Mouse (Mus musculus) stomach, postnatal 0 days (tissue): ENCODE data around the gene Bace1. TPM values are rescaled to one million over a fixed set of nuclear protein-coding genes. Genes with fewer than 3 reads are reported as not detected.
A peak's percentile ranks its signal among the peaks of the same experiment; 100 is the strongest.

Experiments used
- ATAC-seq: fragments of 200-750 bp; cut with Nextera tagmentation; 2 replicates; pipeline ENCODE4 v1.8.0; 2017; ENCODE audit not compliant: low FRiP score, low TSS enrichment
- DNase-seq: peaks from one replicate; pipeline ENCODE4 v3.0.0-alpha.2; 2016; ENCODE audit warnings: low spot score
- H3K27ac ChIP-seq: fragments of 300-500 bp; sonication (generic); replicated peaks from 2 replicates; pipeline ENCODE4 v1.5.1; 2014; ENCODE audit warnings: mild to moderate bottlenecking, control low read depth
- H3K27me3 ChIP-seq: fragments of 300-500 bp; sonication (generic); 2 replicates; pipeline ENCODE4 v1.6.1; 2014; ENCODE audit warnings: low read length; ENCODE audit not compliant: control insufficient read depth, insufficient read depth
- H3K36me3 ChIP-seq: fragments of 300-500 bp; sonication (generic); 2 replicates; pipeline ENCODE4 v1.6.1; 2014; ENCODE audit warnings: low read length, mixed read lengths; ENCODE audit not compliant: control insufficient read depth, insufficient read depth
- H3K4me1 ChIP-seq: fragments of 300-500 bp; sonication (generic); replicated peaks from 2 replicates; pipeline ENCODE4 v1.6.1; 2014; ENCODE audit warnings: antibody characterized with exemption; ENCODE audit not compliant: control insufficient read depth, insufficient read depth
- H3K4me2 ChIP-seq: fragments of 300-500 bp; sonication (generic); replicated peaks from 2 replicates; pipeline ENCODE4 v1.6.1; 2014; ENCODE audit warnings: low read depth, mild to moderate bottlenecking, control low read depth, moderate library complexity
- H3K4me3 ChIP-seq: fragments of 300-500 bp; sonication (generic); 2 replicates; pipeline ENCODE4 v1.5.1; 2014; ENCODE audit warnings: low read depth, low read length, control low read depth
- H3K9ac ChIP-seq: fragments of 300-500 bp; sonication (generic); 2 replicates; pipeline ENCODE4 v1.6.1; 2014; ENCODE audit warnings: mild to moderate bottlenecking, low read length, control low read depth, mixed read lengths
- H3K9me3 ChIP-seq: fragments of 300-500 bp; sonication (generic); 2 replicates; pipeline ENCODE4 v1.6.1; 2016; ENCODE audit warnings: low read length; ENCODE audit not compliant: control insufficient read depth
- CTCF ChIP-seq: IDR thresholded peaks from 2 replicates; pipeline ENCODE4 v1.5.1; 2016; ENCODE audit warnings: antibody characterized with exemption, low read depth, mild to moderate bottlenecking, moderate library complexity
- EP300 ChIP-seq: optimal IDR thresholded peaks from 2 replicates; pipeline ENCODE3; 2016; ENCODE audit warnings: antibody characterized with exemption
- WGBS: fragments of 180-500 bp; shearing (Covaris S2); extraction: QIAGEN DNeasy Blood & Tissue Kit; methylation state at CpG from one replicate; pipeline ENCODE4 v1.1.7; 2014; 5-methylcytosine and 5-hydroxymethylcytosine counted together
- polyA plus RNA-seq: library from polyadenylated mRNA; unstranded; fragments of >200 nt; fragmentation: Nextera tagmentation; extraction: Ambion mirVana; gene quantifications from 2 replicates; pipeline ENCODE4 v1.2.1, GENCODE M21; 2015

The Bace1 gene
- 12.8 and 13.3 TPM in 2 replicates for polyA plus RNA-seq

DNA sequence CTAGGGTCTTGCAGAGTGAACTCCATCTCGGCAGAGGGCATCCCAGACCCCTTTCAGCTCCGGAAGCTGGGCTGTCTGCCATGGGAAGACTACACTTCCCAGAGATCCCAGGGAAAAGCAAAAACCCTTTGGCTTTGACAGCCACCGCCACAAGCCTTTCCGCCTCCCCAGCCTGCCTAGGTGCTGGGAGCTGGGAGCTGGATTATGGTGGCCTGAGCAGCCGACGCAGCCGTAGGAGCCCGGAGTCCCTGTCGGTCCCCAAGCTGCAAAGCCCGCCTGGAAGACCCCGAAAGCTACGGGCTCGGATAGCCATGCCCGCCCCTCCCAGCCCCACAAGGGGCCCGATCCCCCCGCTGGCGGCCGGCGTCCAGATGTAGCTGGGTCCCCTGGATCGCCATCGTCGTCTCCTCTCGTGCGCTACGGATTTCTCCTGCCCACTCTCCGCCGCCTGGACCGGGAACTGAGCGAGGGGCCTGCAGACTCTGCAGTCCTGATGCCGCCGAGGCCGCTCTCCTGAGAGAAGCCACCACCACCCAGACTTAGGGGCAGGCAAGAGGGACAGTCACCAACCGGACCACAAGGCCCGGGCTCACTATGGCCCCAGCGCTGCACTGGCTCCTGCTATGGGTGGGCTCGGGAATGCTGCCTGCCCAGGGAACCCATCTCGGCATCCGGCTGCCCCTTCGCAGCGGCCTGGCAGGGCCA, at the start of gene Bace1:
TSS of gene Bace1 (plus strand) at position 147 of the 705 bp plus-strand sequence.
- peak within 1 kb of the TSS; percentile 84 for H3K9ac ChIP-seq
- no peak for TF ChIP-seq EP300
- peak; percentile 66 for TF ChIP-seq CTCF
- H3K4me2 ChIP-seq: peak within 1 kb of the TSS; percentile 95
- peak; percentile 78 for DNase-seq
- H3K36me3 ChIP-seq: no peaks in the 10 kb centered on the region
- H3K9me3 ChIP-seq: no peaks in the 10 kb centered on the region
- peak within 1 kb of the TSS; percentile 49; the same call in 1 of the 2 replicates for H3K27ac ChIP-seq
- peaks cover 8% of the 10 kb centered on the region; the same call in 1 of the 2 replicates for H3K4me1 ChIP-seq
- H3K4me3 ChIP-seq: peak within 1 kb of the TSS; percentile 85
- ATAC-seq: peak; percentile 59
- WGBS: 1% methylated on average over 40 of the region's 40 CpGs
- no peaks in the 10 kb centered on the region for H3K27me3 ChIP-seq

- Histone ChIP-seq H3K4me2 (no peak overlapping the region), H3K9ac (no peak overlapping the region), H3K27me3 (no peaks in the 10 kb centered on the region), H3K4me3 (no peak overlapping the region), H3K27ac (no peak overlapping the region), H3K4me1 (no peaks in the 10 kb centered on the region), H3K9me3 (no peaks in the 10 kb centered on the region), H3K36me3 (peaks cover 4% of the 10 kb centered on the region; the same call in 1 of the 2 replicates)
- no peak for TF ChIP-seq EP300
- TF ChIP-seq CTCF: no peak
- 81% methylated on average over 8 of the region's 8 CpGs for WGBS
- no peak for ATAC-seq
- no peak for DNase-seq
Measured at GRCm38 (mm10) chr9:45791456-45792142, 46.8 kb upstream of the Bace1 start.

- H3K27ac ChIP-seq: no peak overlapping the region
- no peak for TF ChIP-seq CTCF
- TF ChIP-seq EP300: no peak
- no peaks in the 10 kb centered on the region for H3K9me3 ChIP-seq
- H3K9ac ChIP-seq: no peak overlapping the region
- ATAC-seq: no peak
- no peak overlapping the region for H3K4me3 ChIP-seq
- H3K36me3 ChIP-seq: peaks cover 4% of the 10 kb centered on the region; the same call in 1 of the 2 replicates
- no peaks in the 10 kb centered on the region for H3K4me1 ChIP-seq
- no peak for DNase-seq
- 96% methylated on average over 1 of the region's 1 CpGs for WGBS
- H3K4me2 ChIP-seq: no peak overlapping the region
- H3K27me3 ChIP-seq: no peaks in the 10 kb centered on the region
Measured at GRCm38 (mm10) chr9:45792235-45792634, 46.1 kb upstream of the Bace1 start.

DNA sequence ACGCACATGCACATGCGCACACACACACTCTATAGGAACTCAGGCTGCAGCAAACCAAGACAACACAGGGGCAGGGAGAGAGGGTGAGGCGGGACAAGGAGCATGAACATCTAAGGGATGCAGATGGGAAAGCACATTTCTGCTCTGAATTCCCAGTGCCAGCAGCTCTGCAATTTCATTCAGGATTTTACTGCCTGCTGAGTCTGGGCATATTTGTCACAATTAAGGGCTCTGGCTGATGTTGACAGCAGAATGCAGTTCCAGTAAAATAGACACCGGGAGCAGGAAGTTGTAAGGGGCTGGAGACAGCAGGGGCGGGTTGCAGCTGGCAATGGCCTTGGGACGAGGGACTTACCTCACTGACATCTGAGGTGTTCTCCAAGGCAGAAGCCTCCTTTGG, 44.7 kb upstream of the Bace1 start:
- WGBS: 93% methylated on average over 6 of the region's 6 CpGs
- Histone ChIP-seq H3K36me3 (peaks cover 4% of the 10 kb centered on the region; the same call in 1 of the 2 replicates), H3K9me3 (no peaks in the 10 kb centered on the region), H3K4me2 (no peak overlapping the region), H3K4me1 (no peaks in the 10 kb centered on the region), H3K9ac (no peak overlapping the region), H3K27me3 (no peaks in the 10 kb centered on the region), H3K27ac (no peak overlapping the region), H3K4me3 (no peak overlapping the region)
- DNase-seq: no peak
- no peak for ATAC-seq
- no peak for TF ChIP-seq CTCF
- TF ChIP-seq EP300: no peak

DNA sequence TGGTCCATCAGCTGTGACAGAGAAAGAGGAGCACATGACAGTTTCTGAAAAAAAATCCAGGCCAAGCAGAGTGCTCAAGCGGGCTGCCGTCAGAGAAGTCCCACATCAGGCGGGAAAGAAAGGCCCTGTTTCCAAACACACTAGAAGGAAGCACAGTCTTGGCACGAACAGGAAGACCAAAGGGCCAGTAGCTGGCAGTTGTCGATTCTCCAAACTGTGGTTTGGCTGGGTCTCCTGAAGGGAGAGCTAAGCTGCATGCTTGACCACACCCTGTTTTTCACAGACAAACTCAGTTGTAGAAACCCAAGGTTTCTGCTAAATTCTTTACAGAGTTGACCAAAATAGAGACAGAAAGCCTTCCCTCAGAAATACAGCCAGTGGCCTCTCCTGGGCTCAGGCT, 42.7 kb upstream of the Bace1 start:
- no peak for ATAC-seq
- Histone ChIP-seq H3K9ac (no peak overlapping the region), H3K36me3 (peaks cover 4% of the 10 kb centered on the region; the same call in 1 of the 2 replicates), H3K27me3 (no peaks in the 10 kb centered on the region), H3K4me1 (no peaks in the 10 kb centered on the region), H3K27ac (0 out of 2 replicates have a peak overlapping the region, but pooled peaks have one; percentile 9), H3K4me3 (no peak overlapping the region), H3K4me2 (no peak overlapping the region), H3K9me3 (no peaks in the 10 kb centered on the region)
- TF ChIP-seq CTCF (no peak), EP300 (no peak)
- DNase-seq: no peak
- 49% methylated on average over 5 of the region's 5 CpGs for WGBS

- 84% methylated on average over 3 of the region's 3 CpGs for WGBS
- H3K27ac ChIP-seq: no peak overlapping the region
Measured at GRCm38 (mm10) chr9:45797271-45797670, 41.1 kb upstream of the Bace1 start.

More at GRCm38 (mm10) chr9:45797271-45797670, 41.1 kb upstream of the Bace1 start:
- Histone ChIP-seq H3K36me3 (peaks cover 7% of the 10 kb centered on the region; the same call in 1 of the 2 replicates), H3K9me3 (no peaks in the 10 kb centered on the region), H3K27me3 (no peaks in the 10 kb centered on the region), H3K4me1 (no peaks in the 10 kb centered on the region), H3K4me2 (no peak overlapping the region), H3K4me3 (no peak overlapping the region), H3K9ac (no peak overlapping the region)
- ATAC-seq: no peak
- DNase-seq: no peak
- TF ChIP-seq EP300: no peak
- TF ChIP-seq CTCF: peak; percentile 24
